Mouse (Mus musculus) forebrain, embryonic 10.5 days (tissue): ENCODE results near the gene Gm10320. TPM values are rescaled to one million over a fixed set of nuclear protein-coding genes. Genes with fewer than 3 reads are reported as not detected.
A peak's percentile ranks its signal among the peaks of the same experiment; 100 is the strongest.

Experiments used
- DNase-seq: peaks from one replicate; pipeline ENCODE4 v3.0.0-alpha.2; 2017; ENCODE audit warnings: low spot score; ENCODE audit errors: extremely low spot score
- H3K27ac ChIP-seq: fragments of 300-500 bp; sonication (generic); 2 replicates; pipeline ENCODE4 v1.5.1; 2016; ENCODE audit warnings: mild to moderate bottlenecking
- H3K27me3 ChIP-seq: fragments of 300-500 bp; sonication (generic); 2 replicates; pipeline ENCODE4 v1.6.1; 2016; ENCODE audit warnings: mild to moderate bottlenecking; ENCODE audit not compliant: poor library complexity, severe bottlenecking
- H3K36me3 ChIP-seq: fragments of 300-500 bp; sonication (generic); replicated peaks from 2 replicates; pipeline ENCODE4 v1.6.1; 2016; ENCODE audit warnings: mild to moderate bottlenecking, moderate library complexity
- H3K4me1 ChIP-seq: fragments of 300-500 bp; sonication (generic); 2 replicates; pipeline ENCODE4 v1.6.1; 2016
- H3K4me3 ChIP-seq: fragments of 300-500 bp; sonication (generic); 2 replicates; pipeline ENCODE4 v1.5.1; 2016; ENCODE audit warnings: mild to moderate bottlenecking, moderate library complexity
- H3K9me3 ChIP-seq: fragments of 300-500 bp; sonication (generic); 2 replicates; pipeline ENCODE4 v1.6.1; 2016; ENCODE audit warnings: mild to moderate bottlenecking, moderate library complexity
- WGBS: fragments of 180-500 bp; shearing (Covaris S2); methylation state at CpG from one replicate; pipeline ENCODE4 v1.1.7; 2016; 5-methylcytosine and 5-hydroxymethylcytosine counted together
- polyA plus RNA-seq: library from polyadenylated mRNA; unstranded; fragments of >200 nt; fragmentation: Nextera tagmentation; extraction: Ambion mirVana; gene quantifications from 2 replicates; pipeline ENCODE4 v1.2.1, GENCODE M21; 2016

The Gm10320 gene
- polyA plus RNA-seq, 1 experiment from 2014 or later, result 1.3 TPM

DNA sequence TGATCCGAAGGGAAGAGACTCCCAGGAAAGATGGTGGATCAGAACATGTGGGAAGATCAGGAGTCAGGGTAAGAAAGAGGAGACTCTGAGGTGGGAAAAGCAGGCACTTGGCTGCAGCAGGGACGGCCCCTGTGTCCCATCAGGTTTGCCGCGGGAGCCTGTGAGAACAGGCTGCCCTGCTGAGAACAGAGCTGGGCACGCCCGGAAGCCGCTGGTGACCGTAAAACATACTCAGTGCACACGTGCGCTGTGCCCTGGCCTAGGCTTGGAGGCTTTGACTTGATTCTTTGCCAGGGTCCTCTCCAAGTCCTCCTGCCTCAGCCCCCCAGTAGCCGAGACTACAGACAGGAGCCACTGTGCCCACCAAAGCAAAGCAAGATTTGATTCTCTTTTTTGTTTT is 26.5 kb upstream of the Gm10320 start:
- H3K9me3 ChIP-seq, result 0 out of 2 replicates have a peak, but pooled peaks cover 5% of the 10 kb centered on the region
- no peak overlapping the region for H3K4me3 ChIP-seq
- H3K4me1 ChIP-seq, result peaks cover 19% of the 10 kb centered on the region
- 36% methylated on average over 11 of the region's 11 CpGs for WGBS
- peaks cover 75% of the 10 kb centered on the region for H3K27me3 ChIP-seq
- no peaks in the 10 kb centered on the region for H3K36me3 ChIP-seq
- 0 out of 2 replicates have a peak overlapping the region, but pooled peaks have one; percentile 51 for H3K27ac ChIP-seq
- no peak for DNase-seq

- DNase-seq, result no peak
- Histone ChIP-seq H3K4me3 (no peak overlapping the region), H3K27me3 (peaks cover 81% of the 10 kb centered on the region), H3K27ac (no peak overlapping the region), H3K4me1 (peaks cover 19% of the 10 kb centered on the region), H3K9me3 (0 out of 2 replicates have a peak, but pooled peaks cover 5% of the 10 kb centered on the region), H3K36me3 (no peaks in the 10 kb centered on the region)
- WGBS, result 66% methylated on average over 5 of the region's 5 CpGs
These were observed 25.9 kb upstream of the Gm10320 start for GRCm38 (mm10) chr13:98517666-98518065.

GRCm38 (mm10) chr13:98516985-98517384 is 25.2 kb upstream of the Gm10320 start:
- Histone ChIP-seq H3K36me3 (no peaks in the 10 kb centered on the region), H3K4me1 (peaks cover 19% of the 10 kb centered on the region), H3K27me3 (peaks cover 84% of the 10 kb centered on the region), H3K27ac (no peak overlapping the region), H3K9me3 (no peaks in the 10 kb centered on the region), H3K4me3 (no peak overlapping the region)
- WGBS, result 86% methylated on average over 4 of the region's 4 CpGs
- peak; percentile 13 for DNase-seq

GRCm38 (mm10) chr13:98512066-98512465 is 20.3 kb upstream of the Gm10320 start:
- Histone ChIP-seq H3K4me3 (no peak overlapping the region), H3K27me3 (peaks cover 90% of the 10 kb centered on the region), H3K27ac (no peak overlapping the region), H3K9me3 (no peaks in the 10 kb centered on the region), H3K36me3 (no peaks in the 10 kb centered on the region), H3K4me1 (peaks cover 8% of the 10 kb centered on the region)
- WGBS, result 78% methylated on average over 4 of the region's 4 CpGs
- peak; percentile 6 for DNase-seq

DNA sequence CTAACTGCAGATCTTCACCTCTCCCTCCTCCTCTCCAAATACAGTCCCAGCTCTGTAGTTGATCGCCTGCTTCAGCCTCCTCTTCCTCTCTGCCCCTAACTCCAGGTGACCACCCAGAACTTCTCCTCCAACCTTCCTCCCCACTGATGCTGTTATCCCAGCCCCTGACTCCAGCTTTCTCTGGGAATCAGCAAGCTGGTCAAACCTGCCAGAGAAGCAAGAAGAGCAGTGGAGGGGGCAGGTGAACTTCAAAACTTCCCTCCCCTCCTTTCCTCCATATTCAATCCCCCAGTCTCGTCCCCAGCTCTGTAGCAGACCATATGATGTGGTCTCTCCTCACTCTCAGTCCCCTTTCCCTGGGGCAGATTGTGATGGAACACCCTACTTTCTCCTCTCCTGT is 15.9 kb upstream of the Gm10320 start:
- no peaks in the 10 kb centered on the region for H3K9me3 ChIP-seq
- no peak overlapping the region for H3K4me3 ChIP-seq
- WGBS, result 54% methylated on average over 2 of the region's 2 CpGs
- peaks cover 94% of the 10 kb centered on the region for H3K27me3 ChIP-seq
- H3K4me1 ChIP-seq, result peaks cover 37% of the 10 kb centered on the region
- peak; percentile 13 for DNase-seq
- no peak overlapping the region for H3K27ac ChIP-seq
- no peaks in the 10 kb centered on the region for H3K36me3 ChIP-seq

GRCm38 (mm10) chr13:98506496-98506895 is 14.7 kb upstream of the Gm10320 start:
- H3K27me3 ChIP-seq, result peaks cover 99% of the 10 kb centered on the region
- H3K36me3 ChIP-seq, result no peaks in the 10 kb centered on the region
- WGBS, result 23% methylated on average over 4 of the region's 4 CpGs
- peak; percentile 13 for DNase-seq
- H3K27ac ChIP-seq, result no peak overlapping the region
- no peak overlapping the region for H3K4me3 ChIP-seq
- H3K9me3 ChIP-seq, result no peaks in the 10 kb centered on the region
- H3K4me1 ChIP-seq, result peaks cover 48% of the 10 kb centered on the region

GRCm38 (mm10) chr13:98505989-98506388 is 14.2 kb upstream of the Gm10320 start:
- Histone ChIP-seq H3K9me3 (no peaks in the 10 kb centered on the region), H3K27me3 (peaks cover 100% of the 10 kb centered on the region), H3K36me3 (no peaks in the 10 kb centered on the region), H3K4me1 (peaks cover 53% of the 10 kb centered on the region), H3K27ac (0 out of 2 replicates have a peak overlapping the region, but pooled peaks have one; percentile 4), H3K4me3 (no peak overlapping the region)
- WGBS, result 12% methylated on average over 6 of the region's 6 CpGs
- DNase-seq, result peak; percentile 30

DNA sequence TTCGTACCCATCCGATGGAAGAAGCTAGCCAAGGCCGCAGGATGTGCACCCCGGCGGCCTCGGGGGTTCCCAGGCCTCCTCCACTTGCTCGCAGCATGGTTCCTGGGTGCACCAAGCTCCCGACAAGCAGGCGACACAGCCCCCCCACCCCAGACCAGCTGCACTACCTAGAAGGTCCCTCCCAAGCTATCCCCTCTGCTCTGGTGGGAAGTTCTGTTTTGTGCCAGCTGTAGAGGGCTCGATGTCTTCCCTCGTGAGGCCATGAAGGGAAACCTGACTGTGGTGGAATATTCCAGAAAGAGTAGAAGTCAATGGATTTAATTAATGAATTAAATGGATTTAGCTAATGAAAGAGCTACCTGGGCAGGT is 13.7 kb upstream of the Gm10320 start:
- Histone ChIP-seq H3K27me3 (peaks cover 100% of the 10 kb centered on the region), H3K36me3 (no peaks in the 10 kb centered on the region), H3K4me1 (peaks cover 55% of the 10 kb centered on the region), H3K9me3 (no peaks in the 10 kb centered on the region), H3K4me3 (no peak overlapping the region; the same call in 1 of the 2 replicates), H3K27ac (peak overlapping the region; percentile 62; the same call in 1 of the 2 replicates)
- DNase-seq, result peak; percentile 44
- 2% methylated on average over 11 of the region's 11 CpGs for WGBS

- no peaks in the 10 kb centered on the region for H3K36me3 ChIP-seq
- peak overlapping the region; percentile 89 for H3K27ac ChIP-seq
- H3K27me3 ChIP-seq, result peaks cover 100% of the 10 kb centered on the region
- H3K9me3 ChIP-seq, result no peaks in the 10 kb centered on the region
- peaks cover 55% of the 10 kb centered on the region for H3K4me1 ChIP-seq
- H3K4me3 ChIP-seq, result peak overlapping the region; percentile 54
- DNase-seq, result peak; percentile 73
- WGBS, result under 1% methylated on average over 47 of the region's 51 CpGs
These were observed 13.1 kb upstream of the Gm10320 start for GRCm38 (mm10) chr13:98504661-98505488.

- H3K27me3 ChIP-seq, result peaks cover 100% of the 10 kb centered on the region
- peak overlapping the region; percentile 54 for H3K4me3 ChIP-seq
- H3K36me3 ChIP-seq, result no peaks in the 10 kb centered on the region
- no peaks in the 10 kb centered on the region for H3K9me3 ChIP-seq
- peak overlapping the region; percentile 89 for H3K27ac ChIP-seq
- H3K4me1 ChIP-seq, result peaks cover 55% of the 10 kb centered on the region
- DNase-seq, result peak; percentile 77
- WGBS, result under 1% methylated on average over 27 of the region's 27 CpGs
These were observed 12.4 kb upstream of the Gm10320 start for GRCm38 (mm10) chr13:98504181-98504660.

- Histone ChIP-seq H3K9me3 (no peaks in the 10 kb centered on the region), H3K27me3 (peaks cover 100% of the 10 kb centered on the region), H3K4me1 (peaks cover 55% of the 10 kb centered on the region), H3K4me3 (peak overlapping the region; percentile 54), H3K36me3 (no peaks in the 10 kb centered on the region), H3K27ac (peak overlapping the region; percentile 89)
- under 1% methylated on average over 8 of the region's 8 CpGs for WGBS
- DNase-seq, result peak; percentile 68
These were observed 11.8 kb upstream of the Gm10320 start for GRCm38 (mm10) chr13:98503601-98504000.

DNA sequence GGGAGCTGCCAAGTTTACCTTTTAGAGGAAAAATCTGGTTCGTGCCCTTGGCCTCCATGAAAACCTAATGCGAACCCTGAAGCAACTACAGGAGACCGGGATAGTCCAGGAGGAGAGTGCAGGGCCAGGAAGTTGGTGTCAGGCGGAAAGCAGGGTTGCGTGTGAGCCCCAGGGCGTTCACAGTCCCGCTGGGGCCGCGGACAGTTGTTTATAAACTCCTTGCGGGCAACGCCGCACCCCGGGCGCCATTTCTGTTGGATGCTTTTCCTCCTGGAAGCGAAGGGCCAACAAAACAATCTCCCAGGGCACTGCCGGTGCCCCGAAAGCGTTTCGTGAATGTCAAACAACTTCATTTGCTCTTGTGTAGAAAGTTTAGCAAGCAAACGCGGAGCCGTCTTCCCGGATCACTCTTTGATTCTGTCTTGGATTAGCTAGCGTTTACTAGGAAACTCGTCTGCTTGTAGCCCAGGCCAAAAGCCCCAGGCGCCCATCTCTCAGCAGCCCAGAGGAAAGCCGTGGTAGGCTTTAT is 11.1 kb upstream of the Gm10320 start:
- no peaks in the 10 kb centered on the region for H3K36me3 ChIP-seq
- DNase-seq, result peak; percentile 54
- peak overlapping the region; percentile 78 for H3K27ac ChIP-seq
- under 1% methylated on average over 27 of the region's 27 CpGs for WGBS
- peaks cover 100% of the 10 kb centered on the region for H3K27me3 ChIP-seq
- H3K4me1 ChIP-seq, result peaks cover 55% of the 10 kb centered on the region
- H3K4me3 ChIP-seq, result peak overlapping the region; percentile 54
- H3K9me3 ChIP-seq, result no peaks in the 10 kb centered on the region
